Mouse (Mus musculus): Measurements from ENCODE around the gene Higd1c. TPM values are rescaled to one million over a fixed set of nuclear protein-coding genes. Genes with fewer than 3 reads are reported as not detected.
A peak's percentile ranks its signal among the peaks of the same experiment; 100 is the strongest.
"Not testable (repeated sequence)": the region's sequence is repeated elsewhere in the genome, so short reads cannot be mapped to it uniquely, and the experiment has no call there.

Gene Higd1c
- total RNA-seq, 2 experiments from 2014 or later: not detected

DNA sequence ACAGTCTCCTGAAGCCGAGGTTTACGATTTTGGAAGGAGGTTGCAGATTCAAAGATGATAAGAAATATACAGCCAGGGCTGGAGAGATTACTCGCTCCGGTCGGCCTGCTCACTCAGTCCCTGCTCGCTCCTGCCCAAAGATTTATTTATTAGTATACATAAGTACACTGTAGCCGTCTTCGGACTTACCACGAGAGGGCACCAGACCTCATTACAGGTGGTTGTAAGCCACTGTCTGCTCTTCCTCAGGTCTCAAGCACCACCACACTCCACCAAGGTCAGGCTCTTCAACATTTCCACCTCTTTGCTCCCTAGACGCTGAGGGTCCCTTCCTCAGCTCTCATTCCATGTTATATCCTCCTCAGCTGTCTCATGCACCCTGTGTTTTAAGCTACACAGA, 26.5 kb upstream of the Higd1c start:
- peak in 1 of 2 experiments; percentile 43 for DNase-seq (ENCODE audit: low spot score in 2 of 2)
- TF ChIP-seq CTCF (conservative IDR thresholded peaks at IDR 0.05): peak; percentile 68
- H3K4me3 ChIP-seq, H3K27ac ChIP-seq: not testable (repeated sequence)

- H3K4me3 ChIP-seq; H3K27ac ChIP-seq; DNase-seq (ENCODE audit: low spot score in 2 of 2): not testable (repeated sequence)
These were observed 22.9 kb upstream of the Higd1c start for GRCm38 (mm10) chr15:100341314-100341980.

GRCm38 (mm10) chr15:100345484-100345883, 18.9 kb upstream of the Higd1c start:
- Histone ChIP-seq H3K4me3 (no peak overlapping the region), H3K27ac (no peak overlapping the region)
- no peak for TF ChIP-seq CTCF (conservative IDR thresholded peaks at IDR 0.05)
- DNase-seq (ENCODE audit: low spot score in 2 of 2): no peak

DNA sequence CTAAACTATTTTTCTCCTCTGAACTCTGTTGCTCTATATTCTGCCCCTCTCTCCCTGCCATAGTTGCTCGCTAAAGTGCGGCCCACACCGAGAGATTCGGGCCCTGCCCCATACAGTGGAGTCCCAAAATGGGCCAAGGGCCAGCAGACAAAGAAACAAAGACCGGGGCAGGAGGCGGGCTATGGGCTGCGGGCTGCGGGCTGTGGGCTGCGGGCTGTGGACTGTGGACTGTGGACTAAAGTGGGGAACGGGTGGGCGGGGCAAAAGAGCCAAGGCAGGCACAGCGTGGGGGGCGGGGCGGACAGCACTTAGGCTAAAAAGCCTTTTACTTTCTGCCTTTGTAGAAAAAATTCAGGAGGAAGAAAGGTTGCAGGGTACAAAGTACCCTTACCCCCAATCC, 17.6 kb upstream of the Higd1c start:
- no peak for TF ChIP-seq CTCF (conservative IDR thresholded peaks at IDR 0.05)
- no peak overlapping the region for H3K4me3 ChIP-seq
- no peak for DNase-seq (ENCODE audit: low spot score in 2 of 2)
- no peak overlapping the region for H3K27ac ChIP-seq

DNA sequence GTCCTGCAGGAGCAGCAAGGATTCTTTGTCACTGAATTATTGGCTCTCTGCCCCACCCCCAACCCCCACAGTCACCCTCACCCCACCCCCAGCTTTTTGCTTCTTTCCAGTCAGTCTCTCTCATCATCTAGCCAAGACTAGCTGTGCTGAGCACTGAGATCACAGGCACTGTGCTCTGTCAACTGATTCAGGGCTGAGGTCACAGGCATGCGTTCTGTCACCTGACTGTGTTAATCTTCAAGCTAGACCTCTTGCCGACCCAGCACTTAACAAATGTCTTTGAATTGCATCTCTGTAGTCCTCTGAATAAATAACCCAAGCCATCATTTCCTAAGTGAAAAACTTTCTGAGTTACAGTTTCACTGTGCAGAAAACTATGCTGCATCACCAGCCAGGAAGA, 14.8 kb upstream of the Higd1c start:
- no peak for TF ChIP-seq CTCF (conservative IDR thresholded peaks at IDR 0.05)
- Histone ChIP-seq H3K4me3 (no peak overlapping the region), H3K27ac (no peak overlapping the region)
- no peak for DNase-seq (ENCODE audit: low spot score in 2 of 2)

GRCm38 (mm10) chr15:100351501-100352060, 12.8 kb upstream of the Higd1c start:
- DNase-seq (ENCODE audit: low spot score in 2 of 2): no peak
- no peak for TF ChIP-seq CTCF (conservative IDR thresholded peaks at IDR 0.05)
- no peak overlapping the region for H3K27ac ChIP-seq
- no peak overlapping the region for H3K4me3 ChIP-seq

DNA sequence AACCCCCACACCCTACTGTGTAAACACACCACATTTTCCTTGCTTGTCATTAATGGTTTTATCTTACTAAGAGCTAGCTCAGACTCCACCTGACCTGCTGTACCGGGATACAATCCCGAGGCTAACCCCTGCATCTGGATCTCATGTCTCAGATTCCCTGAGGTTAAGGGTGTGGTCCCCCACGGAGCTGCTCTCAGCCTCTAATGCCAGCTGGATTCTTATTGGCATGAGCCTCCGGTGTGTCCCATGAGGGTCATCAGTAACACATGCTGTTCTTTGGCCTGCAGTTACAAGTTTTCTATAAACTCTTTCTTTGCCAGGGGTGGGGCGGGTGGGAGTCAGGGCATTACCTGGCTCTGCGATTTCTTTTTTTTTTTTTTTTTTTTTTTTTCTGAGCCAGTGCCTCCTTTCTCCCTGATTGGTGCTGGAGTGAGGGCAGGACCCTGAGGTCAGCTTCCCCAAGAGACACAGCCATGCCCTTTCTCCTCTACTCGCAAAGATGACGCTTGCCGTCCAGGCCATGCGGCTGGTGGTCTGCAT, 11.6 kb upstream of the Higd1c start, which contains the start of the genes Methig1 and Mettl7a2:
Gene Methig1 (plus strand): TSS at position 439 of the 540 bp plus-strand sequence.
Gene Mettl7a2 (plus strand): TSS at position 490 of the 540 bp plus-strand sequence.
- no peak for TF ChIP-seq CTCF (conservative IDR thresholded peaks at IDR 0.05)
- Histone ChIP-seq H3K27ac (no peak within 1 kb of the TSS), H3K4me3 (no peak within 1 kb of the TSS)
- no peak for DNase-seq (ENCODE audit: low spot score in 2 of 2)

- H3K27ac ChIP-seq; H3K4me3 ChIP-seq; DNase-seq (ENCODE audit: low spot score in 2 of 2): not testable (repeated sequence)
These were observed 10.9 kb upstream of the Higd1c start for GRCm38 (mm10) chr15:100353399-100353798.

DNA sequence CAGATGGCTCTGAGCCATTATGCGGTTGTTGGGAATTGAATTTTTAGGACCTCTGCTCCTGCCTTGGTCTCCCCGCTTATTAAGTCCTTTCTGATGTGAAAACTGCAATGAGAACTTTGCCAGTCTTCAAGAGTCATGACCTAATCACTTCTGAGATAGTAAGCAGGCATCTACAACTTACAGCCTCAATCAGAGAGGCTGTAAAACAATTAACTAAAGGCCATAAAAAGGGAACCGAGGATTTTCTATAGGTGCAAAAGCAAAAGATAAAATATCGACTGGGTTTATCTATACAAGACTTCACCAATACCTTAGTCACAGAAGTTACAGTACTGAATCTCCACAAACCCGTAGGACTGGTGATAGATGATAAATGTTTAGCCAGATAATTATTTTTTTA, 8.5 kb upstream of the Higd1c start:
- no peak for DNase-seq (ENCODE audit: low spot score in 2 of 2)
- Histone ChIP-seq H3K27ac (no peak overlapping the region), H3K4me3 (no peak overlapping the region)
- no peak for TF ChIP-seq CTCF (conservative IDR thresholded peaks at IDR 0.05)

DNA sequence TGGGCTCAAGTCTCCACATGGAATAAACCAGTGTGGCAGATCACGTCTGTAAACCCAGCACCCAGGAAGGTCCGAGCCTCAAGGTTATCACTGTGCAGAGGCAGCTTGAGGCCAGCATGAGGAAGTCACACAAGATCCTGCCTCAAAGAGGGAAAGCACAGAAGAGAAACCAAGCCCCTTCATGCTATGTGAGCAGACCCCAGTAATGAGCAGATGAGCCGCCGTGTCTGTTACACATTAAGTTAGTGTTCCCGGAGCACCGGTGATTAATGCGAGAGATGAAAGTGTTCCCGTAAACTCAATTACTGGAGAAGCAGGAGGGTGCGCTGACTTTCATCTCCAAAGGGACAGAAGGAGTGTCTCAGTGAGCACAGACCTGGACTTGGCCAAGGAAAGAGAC, 1.6 kb downstream of the Higd1c start:
- not testable (repeated sequence) for H3K4me3 ChIP-seq; DNase-seq (ENCODE audit: low spot score in 2 of 2); H3K27ac ChIP-seq

- DNase-seq (ENCODE audit: low spot score in 2 of 2): no peak
- no peak for TF ChIP-seq CTCF (conservative IDR thresholded peaks at IDR 0.05)
- no peak overlapping the region for H3K4me3 ChIP-seq
- no peak overlapping the region for H3K27ac ChIP-seq
These were observed 2.8 kb downstream of the Higd1c start for GRCm38 (mm10) chr15:100367119-100367518.

DNA sequence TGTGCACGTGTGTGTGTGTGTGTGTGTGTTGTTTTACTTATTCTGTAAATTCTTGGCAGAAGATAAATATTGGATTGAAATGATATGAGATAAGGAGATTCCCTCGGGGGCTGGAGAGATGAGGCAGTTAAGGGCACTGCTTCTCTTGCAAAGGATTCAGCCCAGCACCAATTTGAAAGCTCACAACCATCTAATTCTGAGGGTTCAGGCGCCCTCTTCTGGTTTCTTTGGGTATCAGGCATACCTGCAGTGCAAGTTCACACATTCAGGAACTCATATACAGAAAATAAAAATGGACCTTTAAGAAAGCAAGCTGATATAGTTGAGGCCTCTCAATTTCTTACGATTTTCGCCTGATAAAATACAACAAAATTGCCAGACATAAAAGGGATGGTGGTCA, 10.7 kb downstream of the Higd1c start:
- peak; percentile 86 for TF ChIP-seq CTCF (conservative IDR thresholded peaks at IDR 0.05)
- peak; percentile 65 to 82 for DNase-seq (ENCODE audit: low spot score in 2 of 2)
- Histone ChIP-seq H3K4me3 (no peak overlapping the region), H3K27ac (no peak overlapping the region)

GRCm38 (mm10) chr15:100377847-100378505, 13.6 kb downstream of the Higd1c start:
- peak; percentile 39 to 54 for DNase-seq (ENCODE audit: low spot score in 2 of 2)
- peak; percentile 56 for TF ChIP-seq CTCF (conservative IDR thresholded peaks at IDR 0.05)

More at GRCm38 (mm10) chr15:100377847-100378505, 13.6 kb downstream of the Higd1c start:
- H3K27ac ChIP-seq, H3K4me3 ChIP-seq: not testable (repeated sequence)
